Mouse (Mus musculus): ENCODE measurements around the gene Vsx2. TPM values are rescaled to one million over a fixed set of nuclear protein-coding genes. Genes with fewer than 3 reads are reported as not detected.
"Not testable (repeated sequence)": the region's sequence is repeated elsewhere in the genome, so short reads cannot be mapped to it uniquely, and the experiment has no call there.

Gene Vsx2
- not detected in 2 replicates for polyA plus RNA-seq (2015; fragmentation: Nextera tagmentation; extraction: Ambion mirVana)

GRCm38 (mm10) chr12:84569336-84569970, at the start of gene Vsx2:
Gene Vsx2 (plus strand): TSS chr12:84569762.
- 3% methylated on average over 23 of the region's 25 CpGs for WGBS
- no peak within 1 kb of the TSS for H3K4me3 ChIP-seq (ENCODE audit: low read length)
- peaks cover 75% of the 10 kb centered on the region for H3K27me3 ChIP-seq (ENCODE audit: insufficient read depth, low read length)
- no peak within 1 kb of the TSS; the same call in 1 of the 2 replicates for H3K4me2 ChIP-seq (replicated peaks; ENCODE audit: low read depth, low read length)
- no peak within 1 kb of the TSS for H3K9ac ChIP-seq (replicated peaks; ENCODE audit: low read length)
- H3K4me1 ChIP-seq (ENCODE audit: insufficient read depth, low read length) = peaks cover 7% of the 10 kb centered on the region; the same call in 1 of the 2 replicates
- no peaks in the 10 kb centered on the region for H3K9me3 ChIP-seq (ENCODE audit: low read length)
- H3K36me3 ChIP-seq (ENCODE audit: insufficient read depth, low read length) = no peaks in the 10 kb centered on the region
- H3K27ac ChIP-seq (ENCODE audit: low read length) = no peak within 1 kb of the TSS
- no peak for ATAC-seq (ENCODE audit: low FRiP score, low TSS enrichment)

GRCm38 (mm10) chr12:84523728-84524127, 45.8 kb upstream of the Vsx2 start:
- Histone ChIP-seq H3K27ac (ENCODE audit: low read length) (no peak overlapping the region), H3K9me3 (ENCODE audit: low read length) (no peaks in the 10 kb centered on the region), H3K4me3 (ENCODE audit: low read length) (no peak overlapping the region), H3K4me1 (ENCODE audit: insufficient read depth, low read length) (peaks cover 12% of the 10 kb centered on the region), H3K9ac (replicated peaks; ENCODE audit: low read length) (no peak overlapping the region), H3K27me3 (ENCODE audit: insufficient read depth, low read length) (no peaks in the 10 kb centered on the region), H3K36me3 (ENCODE audit: insufficient read depth, low read length) (no peaks in the 10 kb centered on the region), H3K4me2 (replicated peaks; ENCODE audit: low read depth, low read length) (no peak overlapping the region)
- 52% methylated on average over 3 of the region's 3 CpGs for WGBS
- ATAC-seq (ENCODE audit: low FRiP score, low TSS enrichment) = no peak

- Histone ChIP-seq H3K27me3 (ENCODE audit: insufficient read depth, low read length) (no peaks in the 10 kb centered on the region), H3K36me3 (ENCODE audit: insufficient read depth, low read length) (no peaks in the 10 kb centered on the region), H3K4me2 (replicated peaks; ENCODE audit: low read depth, low read length) (no peak overlapping the region), H3K4me3 (ENCODE audit: low read length) (no peak overlapping the region), H3K27ac (ENCODE audit: low read length) (no peak overlapping the region), H3K9me3 (ENCODE audit: low read length) (no peaks in the 10 kb centered on the region), H3K4me1 (ENCODE audit: insufficient read depth, low read length) (peaks cover 12% of the 10 kb centered on the region), H3K9ac (replicated peaks; ENCODE audit: low read length) (no peak overlapping the region)
- ATAC-seq (ENCODE audit: low FRiP score, low TSS enrichment) = peak; percentile 54; the same call in 1 of the 2 replicates
- 31% methylated on average over 11 of the region's 11 CpGs for WGBS
These were observed 45.2 kb upstream of the Vsx2 start for GRCm38 (mm10) chr12:84524147-84525050.

GRCm38 (mm10) chr12:84525422-84525821, 44.1 kb upstream of the Vsx2 start:
- WGBS = 61% methylated on average over 12 of the region's 12 CpGs
- Histone ChIP-seq H3K27me3 (ENCODE audit: insufficient read depth, low read length) (no peaks in the 10 kb centered on the region), H3K36me3 (ENCODE audit: insufficient read depth, low read length) (no peaks in the 10 kb centered on the region), H3K4me1 (ENCODE audit: insufficient read depth, low read length) (peaks cover 12% of the 10 kb centered on the region), H3K9me3 (ENCODE audit: low read length) (no peaks in the 10 kb centered on the region), H3K4me3 (ENCODE audit: low read length) (no peak overlapping the region), H3K9ac (replicated peaks; ENCODE audit: low read length) (no peak overlapping the region), H3K27ac (ENCODE audit: low read length) (no peak overlapping the region), H3K4me2 (replicated peaks; ENCODE audit: low read depth, low read length) (no peak overlapping the region)
- peak; percentile 12; the same call in 1 of the 2 replicates for ATAC-seq (ENCODE audit: low FRiP score, low TSS enrichment)

- Histone ChIP-seq H3K27ac (ENCODE audit: low read length) (no peak overlapping the region), H3K27me3 (ENCODE audit: insufficient read depth, low read length) (no peaks in the 10 kb centered on the region), H3K4me1 (ENCODE audit: insufficient read depth, low read length) (peaks cover 1% of the 10 kb centered on the region), H3K9ac (replicated peaks; ENCODE audit: low read length) (no peak overlapping the region), H3K4me3 (ENCODE audit: low read length) (no peak overlapping the region), H3K4me2 (replicated peaks; ENCODE audit: low read depth, low read length) (no peak overlapping the region), H3K9me3 (ENCODE audit: low read length) (no peaks in the 10 kb centered on the region), H3K36me3 (ENCODE audit: insufficient read depth, low read length) (0 out of 2 replicates have a peak, but pooled peaks cover 3% of the 10 kb centered on the region)
- 88% methylated on average over 5 of the region's 5 CpGs for WGBS
- no peak for ATAC-seq (ENCODE audit: low FRiP score, low TSS enrichment)
These were observed 39.1 kb upstream of the Vsx2 start for GRCm38 (mm10) chr12:84530426-84530825.

- WGBS = 73% methylated on average over 13 of the region's 13 CpGs
- Histone ChIP-seq H3K9ac (replicated peaks; ENCODE audit: low read length) (no peak overlapping the region), H3K27ac (ENCODE audit: low read length) (no peak overlapping the region), H3K36me3 (ENCODE audit: insufficient read depth, low read length) (0 out of 2 replicates have a peak, but pooled peaks cover 3% of the 10 kb centered on the region), H3K4me1 (ENCODE audit: insufficient read depth, low read length) (no peaks in the 10 kb centered on the region), H3K4me2 (replicated peaks; ENCODE audit: low read depth, low read length) (no peak overlapping the region), H3K27me3 (ENCODE audit: insufficient read depth, low read length) (no peaks in the 10 kb centered on the region), H3K9me3 (ENCODE audit: low read length) (no peaks in the 10 kb centered on the region), H3K4me3 (ENCODE audit: low read length) (no peak overlapping the region)
- ATAC-seq (ENCODE audit: low FRiP score, low TSS enrichment) = no peak
These were observed 37.4 kb upstream of the Vsx2 start for GRCm38 (mm10) chr12:84531906-84532829.

GRCm38 (mm10) chr12:84532830-84533199, 36.7 kb upstream of the Vsx2 start:
- no peak overlapping the region for H3K4me2 ChIP-seq (replicated peaks; ENCODE audit: low read depth, low read length)
- H3K4me3 ChIP-seq (ENCODE audit: low read length) = no peak overlapping the region
- WGBS = 76% methylated on average over 8 of the region's 8 CpGs
- no peaks in the 10 kb centered on the region for H3K4me1 ChIP-seq (ENCODE audit: insufficient read depth, low read length)
- 0 out of 2 replicates have a peak, but pooled peaks cover 3% of the 10 kb centered on the region for H3K36me3 ChIP-seq (ENCODE audit: insufficient read depth, low read length)
- no peak overlapping the region for H3K9ac ChIP-seq (replicated peaks; ENCODE audit: low read length)
- no peaks in the 10 kb centered on the region for H3K27me3 ChIP-seq (ENCODE audit: insufficient read depth, low read length)
- ATAC-seq (ENCODE audit: low FRiP score, low TSS enrichment) = no peak
- no peak overlapping the region for H3K27ac ChIP-seq (ENCODE audit: low read length)
- H3K9me3 ChIP-seq (ENCODE audit: low read length) = no peaks in the 10 kb centered on the region

- WGBS = 77% methylated on average over 7 of the region's 7 CpGs
- H3K27me3 ChIP-seq (ENCODE audit: insufficient read depth, low read length) = no peaks in the 10 kb centered on the region
These were observed 35.7 kb upstream of the Vsx2 start for GRCm38 (mm10) chr12:84533706-84534486.

GRCm38 (mm10) chr12:84539537-84539936, 30.0 kb upstream of the Vsx2 start:
- WGBS = 65% methylated on average over 2 of the region's 3 CpGs
- ATAC-seq (ENCODE audit: low FRiP score, low TSS enrichment) = not testable (repeated sequence)

More at GRCm38 (mm10) chr12:84533706-84534486, 35.7 kb upstream of the Vsx2 start:
- Histone ChIP-seq H3K36me3 (ENCODE audit: insufficient read depth, low read length) (0 out of 2 replicates have a peak, but pooled peaks cover 3% of the 10 kb centered on the region), H3K4me1 (ENCODE audit: insufficient read depth, low read length) (no peaks in the 10 kb centered on the region), H3K27ac (ENCODE audit: low read length) (no peak overlapping the region), H3K4me2 (replicated peaks; ENCODE audit: low read depth, low read length) (no peak overlapping the region), H3K9me3 (ENCODE audit: low read length) (no peaks in the 10 kb centered on the region), H3K9ac (replicated peaks; ENCODE audit: low read length) (no peak overlapping the region), H3K4me3 (ENCODE audit: low read length) (no peak overlapping the region)
- ATAC-seq (ENCODE audit: low FRiP score, low TSS enrichment) = no peak

More at GRCm38 (mm10) chr12:84539537-84539936, 30.0 kb upstream of the Vsx2 start:
- H3K4me1 ChIP-seq (ENCODE audit: insufficient read depth, low read length); H3K36me3 ChIP-seq (ENCODE audit: insufficient read depth, low read length); H3K27ac ChIP-seq (ENCODE audit: low read length); H3K9me3 ChIP-seq (ENCODE audit: low read length); H3K27me3 ChIP-seq (ENCODE audit: insufficient read depth, low read length); H3K4me3 ChIP-seq (ENCODE audit: low read length); H3K9ac ChIP-seq (replicated peaks; ENCODE audit: low read length); H3K4me2 ChIP-seq (replicated peaks; ENCODE audit: low read depth, low read length): not testable (repeated sequence)

Measured in kidney, embryonic 16.5 days (tissue).